Mouse (Mus musculus) forebrain, embryonic 16.5 days (tissue): ENCODE measurements at regions not wholly inside any gene's neighbourhood (a gene's known extent, or its start where the extent isn't known, plus 50 kb on each side); places are given as distances from the start of the nearest gene placed in this dataset.
A peak's percentile ranks its signal among the peaks of the same experiment; 100 is the strongest.

Source experiments
- ATAC-seq: fragments of 200-750 bp; cut with Nextera tagmentation; 2 replicates; pipeline ENCODE4 v1.8.0; 2017; ENCODE audit warnings: mild to moderate bottlenecking, moderate library complexity
- H3K27ac ChIP-seq: fragments of 300-500 bp; sonication (generic); 2 replicates; pipeline ENCODE4 v1.5.1; 2014; ENCODE audit warnings: low read length, control low read depth
- H3K27me3 ChIP-seq: fragments of 300-500 bp; sonication (generic); replicated peaks from 2 replicates; pipeline ENCODE4 v1.6.1; 2014; ENCODE audit warnings: low read length; ENCODE audit not compliant: control insufficient read depth, insufficient read depth
- H3K36me3 ChIP-seq: fragments of 300-500 bp; sonication (generic); 2 replicates; pipeline ENCODE4 v1.6.1; 2014; ENCODE audit not compliant: control insufficient read depth, insufficient read depth
- H3K4me1 ChIP-seq: fragments of 300-500 bp; sonication (generic); replicated peaks from 2 replicates; pipeline ENCODE4 v1.6.1; 2014; ENCODE audit warnings: low read length; ENCODE audit not compliant: control insufficient read depth, insufficient read depth
- H3K4me2 ChIP-seq: fragments of 300-500 bp; sonication (generic); 2 replicates; pipeline ENCODE4 v1.6.1; 2014; ENCODE audit warnings: mild to moderate bottlenecking, low read length, control low read depth
- H3K4me3 ChIP-seq: fragments of 300-500 bp; sonication (generic); replicated peaks from 2 replicates; pipeline ENCODE4 v1.5.1; 2014; ENCODE audit warnings: mild to moderate bottlenecking, low read length, control low read depth
- H3K9ac ChIP-seq: fragments of 300-500 bp; sonication (generic); replicated peaks from 2 replicates; pipeline ENCODE4 v1.6.1; 2014; ENCODE audit warnings: low read depth, low read length, control low read depth
- H3K9me3 ChIP-seq: fragments of 300-500 bp; sonication (generic); 2 replicates; pipeline ENCODE4 v1.6.1; 2016; ENCODE audit warnings: low read length; ENCODE audit not compliant: control insufficient read depth
- WGBS: fragments of 180-500 bp; shearing (Covaris S2); extraction: QIAGEN DNeasy Blood & Tissue Kit; methylation state at CpG from one replicate; pipeline ENCODE4 v1.1.7; 2014; 5-methylcytosine and 5-hydroxymethylcytosine counted together

- Histone ChIP-seq H3K9me3 (no peaks in the 10 kb centered on the region), H3K36me3 (no peaks in the 10 kb centered on the region), H3K9ac (no peak overlapping the region), H3K4me1 (peaks cover 5% of the 10 kb centered on the region), H3K27me3 (no peaks in the 10 kb centered on the region), H3K27ac (no peak overlapping the region), H3K4me3 (no peak overlapping the region), H3K4me2 (no peak overlapping the region)
- no peak for ATAC-seq
- WGBS = 88% methylated on average over 2 of the region's 2 CpGs
Measured at GRCm38 (mm10) chr6:117677821-117678220, 163.2 kb upstream of the Zfp637 start.

DNA sequence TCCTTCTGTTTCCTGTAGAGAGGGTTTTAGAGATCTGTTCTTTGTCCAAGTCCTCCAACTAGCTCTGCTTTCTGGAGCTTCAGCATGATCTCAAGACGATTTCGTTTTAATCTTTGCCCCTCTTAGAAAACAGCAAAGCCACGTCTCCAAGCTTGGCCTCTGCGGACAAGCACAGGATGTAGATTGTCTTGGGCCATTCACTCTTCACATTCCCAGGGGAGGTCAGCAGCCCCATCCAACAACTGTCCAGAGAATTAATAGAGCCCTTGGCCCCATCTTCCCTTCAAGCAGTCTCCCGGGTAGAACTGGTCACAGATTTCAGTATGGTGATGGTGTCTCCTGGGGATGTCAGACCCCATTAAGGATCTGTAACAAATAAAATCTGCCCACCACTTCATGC is 162.7 kb upstream of the Zfp637 start:
- no peak overlapping the region for H3K27ac ChIP-seq
- H3K4me1 ChIP-seq = peaks cover 5% of the 10 kb centered on the region
- H3K36me3 ChIP-seq = no peaks in the 10 kb centered on the region
- no peak overlapping the region for H3K4me3 ChIP-seq
- H3K9me3 ChIP-seq = no peaks in the 10 kb centered on the region
- H3K4me2 ChIP-seq = no peak overlapping the region
- H3K27me3 ChIP-seq = no peaks in the 10 kb centered on the region
- 78% methylated on average over 5 of the region's 5 CpGs for whole genome bisulfite sequencing
- ATAC-seq = no peak
- no peak overlapping the region for H3K9ac ChIP-seq

- no peak overlapping the region for H3K27ac ChIP-seq
- WGBS = 84% methylated on average over 4 of the region's 4 CpGs
- H3K27me3 ChIP-seq = no peaks in the 10 kb centered on the region
- peaks cover 5% of the 10 kb centered on the region for H3K4me1 ChIP-seq
- no peak overlapping the region for H3K4me3 ChIP-seq
- ATAC-seq = no peak
- H3K9me3 ChIP-seq = no peaks in the 10 kb centered on the region
- H3K4me2 ChIP-seq = no peak overlapping the region
- no peaks in the 10 kb centered on the region for H3K36me3 ChIP-seq
- H3K9ac ChIP-seq = no peak overlapping the region
Measured at GRCm38 (mm10) chr6:117678877-117679276, 162.1 kb upstream of the Zfp637 start.

GRCm38 (mm10) chr6:117686212-117686611 is 154.8 kb upstream of the Zfp637 start:
- H3K36me3 ChIP-seq = no peaks in the 10 kb centered on the region
- H3K27ac ChIP-seq = no peak overlapping the region
- H3K9ac ChIP-seq = no peak overlapping the region
- no peaks in the 10 kb centered on the region for H3K27me3 ChIP-seq
- no peaks in the 10 kb centered on the region for H3K9me3 ChIP-seq
- no peak overlapping the region for H3K4me3 ChIP-seq
- H3K4me2 ChIP-seq = no peak overlapping the region
- WGBS = 86% methylated on average over 9 of the region's 9 CpGs
- ATAC-seq = no peak
- no peaks in the 10 kb centered on the region for H3K4me1 ChIP-seq

DNA sequence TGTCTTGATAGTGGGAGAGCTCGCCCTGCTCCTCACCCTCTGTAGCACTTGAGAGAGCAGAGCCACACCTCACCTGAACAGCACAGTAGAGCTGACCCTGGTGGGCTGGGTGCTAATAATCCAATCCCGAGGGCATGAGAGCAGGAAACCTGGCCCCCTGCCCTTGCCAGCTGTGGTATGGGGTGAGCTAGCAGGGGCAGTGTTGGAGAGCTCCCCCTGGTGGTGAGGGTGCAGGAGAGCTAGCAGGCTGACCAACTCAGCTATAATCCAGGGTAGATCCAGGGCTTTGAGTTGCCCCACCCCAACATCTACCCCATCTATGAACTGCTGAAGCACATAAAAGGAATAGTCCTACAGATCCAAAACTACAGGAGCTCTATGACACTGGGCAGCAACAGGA is 153.9 kb upstream of the Zfp637 start:
- H3K9ac ChIP-seq = no peak overlapping the region
- no peak overlapping the region for H3K4me3 ChIP-seq
- H3K4me2 ChIP-seq = no peak overlapping the region
- no peaks in the 10 kb centered on the region for H3K9me3 ChIP-seq
- no peak for ATAC-seq
- WGBS = 86% methylated on average over 2 of the region's 2 CpGs
- H3K27me3 ChIP-seq = no peaks in the 10 kb centered on the region
- no peaks in the 10 kb centered on the region for H3K36me3 ChIP-seq
- H3K27ac ChIP-seq = no peak overlapping the region
- H3K4me1 ChIP-seq = no peaks in the 10 kb centered on the region

DNA sequence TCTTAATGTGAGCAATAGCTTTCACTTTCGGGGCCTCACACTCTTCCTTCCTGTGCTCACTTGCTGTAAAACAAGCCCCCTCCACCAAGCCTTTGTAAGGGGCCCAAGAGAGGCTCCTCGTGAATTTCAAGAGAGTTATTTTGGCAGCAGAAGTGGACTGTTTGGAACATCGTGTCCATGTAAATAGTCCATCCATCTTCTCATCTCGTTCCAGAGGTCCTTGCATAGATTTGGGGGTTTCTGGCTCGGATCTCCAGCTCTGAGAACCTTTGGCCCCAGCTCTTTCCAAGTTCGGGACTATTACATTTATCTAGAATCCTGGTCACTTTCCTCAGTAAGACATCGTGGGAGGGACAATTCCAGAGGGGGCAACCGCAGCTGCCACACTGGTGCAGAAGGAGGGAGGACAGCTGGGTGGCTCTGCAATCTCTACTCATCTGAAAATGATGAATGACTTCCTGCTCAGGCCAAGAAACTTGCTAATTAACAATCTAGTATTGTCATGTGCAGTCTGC is 152.3 kb upstream of the Zfp637 start:
- Histone ChIP-seq H3K36me3 (no peaks in the 10 kb centered on the region), H3K27ac (no peak overlapping the region), H3K9ac (no peak overlapping the region), H3K9me3 (no peaks in the 10 kb centered on the region), H3K27me3 (no peaks in the 10 kb centered on the region), H3K4me3 (no peak overlapping the region), H3K4me1 (no peaks in the 10 kb centered on the region), H3K4me2 (no peak overlapping the region)
- ATAC-seq = no peak
- 81% methylated on average over 8 of the region's 8 CpGs for WGBS

GRCm38 (mm10) chr6:117700286-117700685 is 140.7 kb upstream of the Zfp637 start:
- H3K4me3 ChIP-seq = no peak overlapping the region
- H3K9ac ChIP-seq = no peak overlapping the region
- no peak overlapping the region for H3K4me2 ChIP-seq
- WGBS = 71% methylated on average over 5 of the region's 5 CpGs
- no peak overlapping the region for H3K27ac ChIP-seq
- H3K9me3 ChIP-seq = no peaks in the 10 kb centered on the region
- no peaks in the 10 kb centered on the region for H3K4me1 ChIP-seq
- no peaks in the 10 kb centered on the region for H3K27me3 ChIP-seq
- ATAC-seq = peak; percentile 68
- H3K36me3 ChIP-seq = no peaks in the 10 kb centered on the region

DNA sequence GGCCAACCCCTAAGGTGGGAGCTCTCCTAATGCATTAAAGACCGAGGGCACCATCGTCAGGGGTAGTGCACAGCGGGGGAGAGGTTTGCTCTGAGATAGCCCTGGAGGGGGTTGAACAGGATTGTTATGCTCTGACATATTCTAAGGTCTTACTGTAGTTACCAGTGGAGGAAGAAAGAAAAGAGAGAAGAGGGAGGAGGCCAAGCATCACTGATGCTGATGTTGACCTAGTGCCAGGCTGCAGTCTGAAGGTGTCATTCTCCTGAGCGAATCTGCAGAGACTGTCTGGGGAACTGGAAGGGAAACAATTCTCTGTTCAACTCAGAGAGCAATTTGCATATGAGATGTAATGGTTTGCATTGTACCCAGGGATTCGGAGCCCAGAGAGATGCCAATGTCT is 139.4 kb upstream of the Zfp637 start:
- Histone ChIP-seq H3K4me1 (no peaks in the 10 kb centered on the region), H3K27ac (no peak overlapping the region), H3K9me3 (no peaks in the 10 kb centered on the region), H3K4me2 (no peak overlapping the region), H3K36me3 (no peaks in the 10 kb centered on the region), H3K4me3 (no peak overlapping the region), H3K27me3 (no peaks in the 10 kb centered on the region), H3K9ac (no peak overlapping the region)
- no peak for ATAC-seq
- 82% methylated on average over 5 of the region's 5 CpGs for WGBS

- no peaks in the 10 kb centered on the region for H3K9me3 ChIP-seq
- no peaks in the 10 kb centered on the region for H3K27me3 ChIP-seq
- no peak for ATAC-seq
- no peaks in the 10 kb centered on the region for H3K4me1 ChIP-seq
- no peaks in the 10 kb centered on the region for H3K36me3 ChIP-seq
- no peak overlapping the region for H3K9ac ChIP-seq
- no peak overlapping the region for H3K27ac ChIP-seq
- H3K4me2 ChIP-seq = no peak overlapping the region
- 74% methylated on average over 2 of the region's 2 CpGs for WGBS
- no peak overlapping the region for H3K4me3 ChIP-seq
Measured at GRCm38 (mm10) chr6:117706006-117706405, 135.0 kb upstream of the Zfp637 start.

- WGBS = 44% methylated on average over 3 of the region's 3 CpGs
- no peak for ATAC-seq
- Histone ChIP-seq H3K9ac (no peak overlapping the region), H3K27me3 (no peaks in the 10 kb centered on the region), H3K4me3 (no peak overlapping the region), H3K4me2 (no peak overlapping the region), H3K9me3 (no peaks in the 10 kb centered on the region), H3K4me1 (no peaks in the 10 kb centered on the region), H3K36me3 (no peaks in the 10 kb centered on the region), H3K27ac (no peak overlapping the region)
Measured at GRCm38 (mm10) chr6:117709212-117709611, 131.8 kb upstream of the Zfp637 start.
